Mouse (Mus musculus): Measurements from ENCODE around the gene Armh4. TPM values are rescaled to one million over a fixed set of nuclear protein-coding genes. Genes with fewer than 3 reads are reported as not detected.

The Armh4 gene
- polyA plus RNA-seq, 1 experiment from 2014 or later = 44.7 TPM

- WGBS = 43% methylated on average over 3 of the region's 3 CpGs
- Histone ChIP-seq H3K27me3 (ENCODE audit: control insufficient read depth, insufficient read depth, low read length) (no peaks in the 10 kb centered on the region), H3K9me3 (ENCODE audit: control insufficient read depth, low read length) (no peaks in the 10 kb centered on the region), H3K4me3 (ENCODE audit: low read depth, low read length) (no peak overlapping the region), H3K4me2 (replicated peaks; ENCODE audit: low read depth, low read length) (no peak overlapping the region), H3K36me3 (ENCODE audit: control insufficient read depth, insufficient read depth, low read length) (no peaks in the 10 kb centered on the region), H3K9ac (ENCODE audit: low read depth, low read length) (no peak overlapping the region), H3K27ac (ENCODE audit: low read depth, low read length) (no peak overlapping the region), H3K4me1 (replicated peaks; ENCODE audit: control insufficient read depth, insufficient read depth, low read length) (no peaks in the 10 kb centered on the region)
- no peak for ATAC-seq (ENCODE audit: low FRiP score)
- no peak for DNase-seq (ENCODE audit: low spot score)
Measured at GRCm38 (mm10) chr14:49711016-49711415, 72.2 kb downstream of the Armh4 start.

- no peaks in the 10 kb centered on the region for H3K4me1 ChIP-seq (replicated peaks; ENCODE audit: control insufficient read depth, insufficient read depth, low read length)
- H3K9ac ChIP-seq (ENCODE audit: low read depth, low read length) = no peak overlapping the region
- no peaks in the 10 kb centered on the region for H3K27me3 ChIP-seq (ENCODE audit: control insufficient read depth, insufficient read depth, low read length)
- H3K27ac ChIP-seq (ENCODE audit: low read depth, low read length) = no peak overlapping the region
- DNase-seq (ENCODE audit: low spot score) = no peak
- WGBS = 75% methylated on average over 3 of the region's 3 CpGs
- H3K4me3 ChIP-seq (ENCODE audit: low read depth, low read length) = no peak overlapping the region
- no peaks in the 10 kb centered on the region for H3K36me3 ChIP-seq (ENCODE audit: control insufficient read depth, insufficient read depth, low read length)
- no peaks in the 10 kb centered on the region for H3K9me3 ChIP-seq (ENCODE audit: control insufficient read depth, low read length)
- ATAC-seq (ENCODE audit: low FRiP score) = no peak
- no peak overlapping the region for H3K4me2 ChIP-seq (replicated peaks; ENCODE audit: low read depth, low read length)
Measured at GRCm38 (mm10) chr14:49703432-49704200, 79.6 kb downstream of the Armh4 start.

DNA sequence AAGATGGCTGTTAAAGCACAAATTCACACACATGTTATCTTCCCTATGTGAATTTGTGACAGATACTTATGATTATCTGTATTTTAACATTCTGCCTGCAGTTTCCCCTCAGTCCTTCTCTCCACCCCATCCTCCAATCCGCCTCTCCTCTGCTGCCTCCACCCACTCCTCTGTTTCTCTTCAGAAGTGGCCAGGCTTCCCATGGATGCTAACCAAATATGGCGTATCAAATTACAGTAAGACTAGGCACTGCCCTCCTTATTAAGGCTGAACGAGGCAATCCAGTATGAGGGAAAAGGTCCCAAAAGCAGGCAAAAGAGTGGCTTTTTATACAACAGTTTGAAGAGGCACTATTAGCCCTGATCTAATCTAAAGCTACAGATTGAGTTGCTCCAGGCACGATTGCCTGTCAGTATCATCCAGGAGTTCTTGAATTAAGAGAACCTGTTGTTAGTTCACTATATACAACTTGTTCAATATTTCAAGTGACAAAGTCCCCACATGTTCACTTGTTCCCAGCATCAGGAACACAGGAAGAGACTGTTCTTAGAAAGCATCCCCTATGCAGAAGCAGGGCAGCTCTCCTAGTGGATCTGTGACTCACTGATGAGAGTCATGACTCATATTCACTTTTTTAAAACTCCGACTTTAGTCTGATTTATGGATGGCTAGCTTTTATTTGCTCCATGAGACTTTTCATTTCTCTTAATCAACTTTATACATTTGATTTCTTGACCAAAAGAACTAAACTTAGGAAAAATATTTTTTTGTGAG, 103.5 kb downstream of the Armh4 start:
- Histone ChIP-seq H3K4me1 (replicated peaks; ENCODE audit: control insufficient read depth, insufficient read depth, low read length) (no peaks in the 10 kb centered on the region), H3K4me2 (replicated peaks; ENCODE audit: low read depth, low read length) (no peak overlapping the region), H3K9ac (ENCODE audit: low read depth, low read length) (no peak overlapping the region), H3K9me3 (ENCODE audit: control insufficient read depth, low read length) (no peaks in the 10 kb centered on the region), H3K27ac (ENCODE audit: low read depth, low read length) (no peak overlapping the region), H3K4me3 (ENCODE audit: low read depth, low read length) (no peak overlapping the region), H3K27me3 (ENCODE audit: control insufficient read depth, insufficient read depth, low read length) (no peaks in the 10 kb centered on the region), H3K36me3 (ENCODE audit: control insufficient read depth, insufficient read depth, low read length) (no peaks in the 10 kb centered on the region)
- no peak for ATAC-seq (ENCODE audit: low FRiP score)
- no peak for DNase-seq (ENCODE audit: low spot score)
- 64% methylated on average over 5 of the region's 5 CpGs for WGBS

GRCm38 (mm10) chr14:49676580-49676979, 106.6 kb downstream of the Armh4 start:
- WGBS = 52% methylated on average over 2 of the region's 2 CpGs
- no peaks in the 10 kb centered on the region for H3K4me1 ChIP-seq (replicated peaks; ENCODE audit: control insufficient read depth, insufficient read depth, low read length)
- H3K4me2 ChIP-seq (replicated peaks; ENCODE audit: low read depth, low read length) = no peak overlapping the region
- no peaks in the 10 kb centered on the region for H3K9me3 ChIP-seq (ENCODE audit: control insufficient read depth, low read length)
- no peak overlapping the region for H3K27ac ChIP-seq (ENCODE audit: low read depth, low read length)
- H3K27me3 ChIP-seq (ENCODE audit: control insufficient read depth, insufficient read depth, low read length) = no peaks in the 10 kb centered on the region
- H3K4me3 ChIP-seq (ENCODE audit: low read depth, low read length) = no peak overlapping the region
- ATAC-seq (ENCODE audit: low FRiP score) (no peak), DNase-seq (ENCODE audit: low spot score) (no peak)
- H3K36me3 ChIP-seq (ENCODE audit: control insufficient read depth, insufficient read depth, low read length) = no peaks in the 10 kb centered on the region
- no peak overlapping the region for H3K9ac ChIP-seq (ENCODE audit: low read depth, low read length)

DNA sequence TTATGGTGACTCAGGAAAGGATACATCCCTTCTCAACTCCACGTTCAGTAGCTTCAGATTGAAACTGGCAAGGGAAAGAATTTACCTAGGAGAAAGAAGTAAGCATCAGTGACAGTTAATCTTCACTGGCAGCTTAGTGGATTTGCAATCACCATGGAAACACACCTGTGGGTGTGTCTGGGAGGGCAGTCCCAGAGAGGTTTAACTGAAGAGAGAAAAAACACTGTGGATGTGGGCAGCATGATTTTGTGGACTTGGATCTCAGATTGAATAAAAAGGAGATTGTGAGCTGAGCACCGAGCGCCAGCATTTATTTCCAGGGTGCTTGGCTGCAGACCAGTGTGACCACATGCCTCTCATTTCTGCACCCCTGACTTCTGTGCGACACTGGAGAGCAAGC, 122.7 kb downstream of the Armh4 start:
- no peaks in the 10 kb centered on the region for H3K36me3 ChIP-seq (ENCODE audit: control insufficient read depth, insufficient read depth, low read length)
- 58% methylated on average over 4 of the region's 4 CpGs for WGBS
- H3K9me3 ChIP-seq (ENCODE audit: control insufficient read depth, low read length) = no peaks in the 10 kb centered on the region
- no peak overlapping the region for H3K4me2 ChIP-seq (replicated peaks; ENCODE audit: low read depth, low read length)
- ATAC-seq (ENCODE audit: low FRiP score) = no peak
- no peak overlapping the region for H3K27ac ChIP-seq (ENCODE audit: low read depth, low read length)
- no peaks in the 10 kb centered on the region for H3K27me3 ChIP-seq (ENCODE audit: control insufficient read depth, insufficient read depth, low read length)
- no peak for DNase-seq (ENCODE audit: low spot score)
- no peaks in the 10 kb centered on the region for H3K4me1 ChIP-seq (replicated peaks; ENCODE audit: control insufficient read depth, insufficient read depth, low read length)
- no peak overlapping the region for H3K4me3 ChIP-seq (ENCODE audit: low read depth, low read length)
- no peak overlapping the region for H3K9ac ChIP-seq (ENCODE audit: low read depth, low read length)

DNA sequence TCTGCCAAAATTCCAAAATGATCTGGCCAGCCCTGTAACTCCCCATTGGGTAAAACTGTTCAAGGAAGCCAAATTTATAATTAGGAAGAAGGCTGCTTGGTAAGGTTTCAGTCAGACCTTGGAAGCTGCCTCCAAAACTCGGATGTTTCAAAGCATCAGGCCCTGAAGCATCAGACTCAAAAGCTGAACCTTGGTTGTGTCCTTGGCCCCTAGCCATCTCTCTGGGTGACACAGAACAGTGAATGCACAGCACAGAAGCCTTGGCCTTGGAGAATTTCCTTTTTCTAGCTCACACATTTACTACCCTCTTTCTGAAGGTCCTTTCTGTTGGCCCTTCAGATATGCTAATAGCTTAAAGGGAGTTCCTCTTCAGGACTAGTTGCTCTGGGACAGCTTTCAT, 134.0 kb downstream of the Armh4 start:
- WGBS = 79% methylated on average over 1 of the region's 1 CpGs
- ATAC-seq (ENCODE audit: low FRiP score) = no peak

DNA sequence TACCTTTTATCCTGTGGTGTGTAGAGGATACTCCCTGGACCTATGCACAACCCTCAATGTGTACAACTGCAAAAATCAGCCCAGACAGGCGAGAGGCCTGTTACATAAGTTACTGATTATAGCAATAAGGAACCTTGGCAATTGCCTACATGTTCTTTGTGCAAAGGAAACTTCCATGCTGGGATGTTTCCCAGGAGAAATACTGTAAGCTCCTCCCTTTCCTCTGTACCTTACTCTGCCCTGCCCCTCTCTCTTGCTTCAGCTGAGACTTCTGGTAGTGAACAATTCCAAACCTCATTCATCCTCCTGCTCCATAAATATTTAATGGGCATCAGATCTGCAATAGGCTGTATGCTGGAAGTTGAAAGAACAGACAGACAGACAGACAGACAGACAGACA, 145.8 kb downstream of the Armh4 start:
- Histone ChIP-seq H3K4me1 (replicated peaks; ENCODE audit: control insufficient read depth, insufficient read depth, low read length) (no peaks in the 10 kb centered on the region), H3K27me3 (ENCODE audit: control insufficient read depth, insufficient read depth, low read length) (no peaks in the 10 kb centered on the region), H3K4me3 (ENCODE audit: low read depth, low read length) (no peak overlapping the region), H3K9ac (ENCODE audit: low read depth, low read length) (no peak overlapping the region), H3K4me2 (replicated peaks; ENCODE audit: low read depth, low read length) (no peak overlapping the region), H3K9me3 (ENCODE audit: control insufficient read depth, low read length) (no peaks in the 10 kb centered on the region), H3K36me3 (ENCODE audit: control insufficient read depth, insufficient read depth, low read length) (no peaks in the 10 kb centered on the region), H3K27ac (ENCODE audit: low read depth, low read length) (no peak overlapping the region)
- no peak for ATAC-seq (ENCODE audit: low FRiP score)
- DNase-seq (ENCODE audit: low spot score) = no peak
- WGBS = 69% methylated on average over 1 of the region's 1 CpGs

More for the DNA sequence above, 134.0 kb downstream of the Armh4 start:
- Histone ChIP-seq H3K4me2 (replicated peaks; ENCODE audit: low read depth, low read length) (no peak overlapping the region), H3K36me3 (ENCODE audit: control insufficient read depth, insufficient read depth, low read length) (no peaks in the 10 kb centered on the region), H3K9me3 (ENCODE audit: control insufficient read depth, low read length) (no peaks in the 10 kb centered on the region), H3K4me1 (replicated peaks; ENCODE audit: control insufficient read depth, insufficient read depth, low read length) (no peaks in the 10 kb centered on the region), H3K27me3 (ENCODE audit: control insufficient read depth, insufficient read depth, low read length) (no peaks in the 10 kb centered on the region), H3K4me3 (ENCODE audit: low read depth, low read length) (no peak overlapping the region), H3K27ac (ENCODE audit: low read depth, low read length) (no peak overlapping the region), H3K9ac (ENCODE audit: low read depth, low read length) (no peak overlapping the region)
- DNase-seq (ENCODE audit: low spot score) = no peak

DNA sequence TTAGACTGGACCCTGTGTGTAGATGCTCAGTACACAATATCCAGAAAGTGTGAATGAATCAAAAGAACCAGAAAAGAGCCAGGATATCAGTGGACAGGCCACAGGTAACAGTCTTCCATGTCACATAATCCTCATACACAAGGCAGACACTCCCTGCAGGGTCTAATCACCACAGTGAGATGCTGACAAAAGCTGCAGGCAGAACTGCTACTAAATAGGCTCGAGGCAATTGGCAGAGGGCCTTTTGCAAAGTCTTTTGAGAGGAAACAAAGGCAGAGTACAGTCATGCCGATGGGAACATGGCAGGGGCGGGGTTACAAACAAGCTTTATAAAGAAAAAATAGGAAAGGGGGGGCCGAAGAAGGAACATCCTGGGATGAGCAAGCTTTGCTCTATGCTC, 157.1 kb downstream of the Armh4 start:
- Histone ChIP-seq H3K4me3 (ENCODE audit: low read depth, low read length) (no peak overlapping the region), H3K36me3 (ENCODE audit: control insufficient read depth, insufficient read depth, low read length) (no peaks in the 10 kb centered on the region), H3K27ac (ENCODE audit: low read depth, low read length) (no peak overlapping the region), H3K9me3 (ENCODE audit: control insufficient read depth, low read length) (no peaks in the 10 kb centered on the region), H3K4me1 (replicated peaks; ENCODE audit: control insufficient read depth, insufficient read depth, low read length) (no peaks in the 10 kb centered on the region), H3K9ac (ENCODE audit: low read depth, low read length) (no peak overlapping the region), H3K27me3 (ENCODE audit: control insufficient read depth, insufficient read depth, low read length) (no peaks in the 10 kb centered on the region), H3K4me2 (replicated peaks; ENCODE audit: low read depth, low read length) (no peak overlapping the region)
- ATAC-seq (ENCODE audit: low FRiP score) = no peak
- 56% methylated on average over 4 of the region's 4 CpGs for WGBS
- DNase-seq (ENCODE audit: low spot score) = no peak

Measured in hindbrain, embryonic 11.5 days (tissue).